Mouse (Mus musculus) 3134 (cell line): ENCODE measurements around the gene Hoxa13.

Source experiments
- DNase-seq: peaks from one replicate; pipeline ENCODE4 v3.0.0-alpha.2; 2011; ENCODE audit warnings: low spot score; ENCODE audit not compliant: insufficient read length; ENCODE audit errors: extremely low read depth

Gene Hoxa13

GRCm38 (mm10) chr6:52238155-52238545, 22.5 kb downstream of the Hoxa13 start:
- no peak for DNase-seq

GRCm38 (mm10) chr6:52237346-52238154, 23.1 kb downstream of the Hoxa13 start:
- DNase-seq, result no peak

- no peak for DNase-seq
Measured at GRCm38 (mm10) chr6:52236806-52237205, 23.9 kb downstream of the Hoxa13 start.

GRCm38 (mm10) chr6:52235866-52236265, 24.8 kb downstream of the Hoxa13 start:
- no peak for DNase-seq

- DNase-seq, result no peak
Measured at GRCm38 (mm10) chr6:52235267-52235666, 25.4 kb downstream of the Hoxa13 start.

GRCm38 (mm10) chr6:52234428-52235140, 26.1 kb downstream of the Hoxa13 start:
- no peak for DNase-seq

GRCm38 (mm10) chr6:52233546-52234427, 26.9 kb downstream of the Hoxa13 start:
- no peak for DNase-seq

GRCm38 (mm10) chr6:52232984-52233545, 27.6 kb downstream of the Hoxa13 start:
- no peak for DNase-seq

- no peak for DNase-seq
Measured at GRCm38 (mm10) chr6:52232568-52232965, 28.1 kb downstream of the Hoxa13 start.

GRCm38 (mm10) chr6:52231885-52232567, 28.7 kb downstream of the Hoxa13 start:
- no peak for DNase-seq

- DNase-seq, result no peak
Measured at GRCm38 (mm10) chr6:52230516-52231165, 30.0 kb downstream of the Hoxa13 start, which contains the start of gene Hoxa9. Hoxa9 (minus strand) TSS chr6:52231089.

- no peak for DNase-seq
Measured at GRCm38 (mm10) chr6:52229558-52230416, 30.9 kb downstream of the Hoxa13 start.

GRCm38 (mm10) chr6:52228475-52229465, 31.9 kb downstream of the Hoxa13 start:
- DNase-seq, result no peak

- no peak for DNase-seq
Measured at GRCm38 (mm10) chr6:52227470-52228222, 33.0 kb downstream of the Hoxa13 start.

- no peak for DNase-seq
Measured at GRCm38 (mm10) chr6:52226569-52227257, 34.0 kb downstream of the Hoxa13 start.
